Mouse (Mus musculus) hindbrain, embryonic 11.5 days (tissue): ENCODE measurements around the gene Dock4. TPM values are rescaled to one million over a fixed set of nuclear protein-coding genes. Genes with fewer than 3 reads are reported as not detected.

Source experiments
- ATAC-seq: fragments of 200-750 bp; cut with Nextera tagmentation; 2 replicates; pipeline ENCODE4 v1.8.0; 2017; ENCODE audit warnings: mild to moderate bottlenecking, moderate TSS enrichment, moderate library complexity; ENCODE audit not compliant: low FRiP score
- DNase-seq: peaks from one replicate; pipeline ENCODE4 v3.0.0-alpha.2; 2015; ENCODE audit warnings: low spot score
- H3K27ac ChIP-seq: fragments of 300-500 bp; sonication (generic); 2 replicates; pipeline ENCODE4 v1.5.1; 2014; ENCODE audit warnings: mild to moderate bottlenecking, low read depth, low read length
- H3K27me3 ChIP-seq: fragments of 300-500 bp; sonication (generic); 2 replicates; pipeline ENCODE4 v1.6.1; 2014; ENCODE audit warnings: mild to moderate bottlenecking, low read length, moderate library complexity, mixed read lengths; ENCODE audit not compliant: control insufficient read depth, insufficient read depth
- H3K36me3 ChIP-seq: fragments of 300-500 bp; sonication (generic); 2 replicates; pipeline ENCODE4 v1.6.1; 2014; ENCODE audit warnings: mild to moderate bottlenecking, low read length, moderate library complexity, mixed read lengths; ENCODE audit not compliant: control insufficient read depth, insufficient read depth
- H3K4me1 ChIP-seq: fragments of 300-500 bp; sonication (generic); replicated peaks from 2 replicates; pipeline ENCODE4 v1.6.1; 2014; ENCODE audit warnings: low read length, mixed read lengths; ENCODE audit not compliant: control insufficient read depth, insufficient read depth
- H3K4me2 ChIP-seq: fragments of 300-500 bp; sonication (generic); replicated peaks from 2 replicates; pipeline ENCODE4 v1.6.1; 2014; ENCODE audit warnings: mild to moderate bottlenecking, low read depth, low read length
- H3K4me3 ChIP-seq: fragments of 300-500 bp; sonication (generic); 2 replicates; pipeline ENCODE4 v1.5.1; 2014; ENCODE audit warnings: low read depth, low read length
- H3K9ac ChIP-seq: fragments of 300-500 bp; sonication (generic); 2 replicates; pipeline ENCODE4 v1.6.1; 2014; ENCODE audit warnings: low read depth, low read length
- H3K9me3 ChIP-seq: fragments of 300-500 bp; sonication (generic); 2 replicates; pipeline ENCODE4 v1.6.1; 2016; ENCODE audit warnings: low read length; ENCODE audit not compliant: control insufficient read depth
- WGBS: fragments of 180-500 bp; shearing (Covaris S2); extraction: QIAGEN DNeasy Blood & Tissue Kit; methylation state at CpG from one replicate; pipeline ENCODE4 v1.1.7; 2014; 5-methylcytosine and 5-hydroxymethylcytosine counted together
- polyA plus RNA-seq: library from polyadenylated mRNA; unstranded; fragments of >200 nt; fragmentation: Nextera tagmentation; extraction: Ambion mirVana; gene quantifications from 2 replicates; pipeline ENCODE4 v1.2.1, GENCODE M21; 2014

The Dock4 gene
- polyA plus RNA-seq, 1 experiment from 2014 or later: 29.4 TPM

DNA sequence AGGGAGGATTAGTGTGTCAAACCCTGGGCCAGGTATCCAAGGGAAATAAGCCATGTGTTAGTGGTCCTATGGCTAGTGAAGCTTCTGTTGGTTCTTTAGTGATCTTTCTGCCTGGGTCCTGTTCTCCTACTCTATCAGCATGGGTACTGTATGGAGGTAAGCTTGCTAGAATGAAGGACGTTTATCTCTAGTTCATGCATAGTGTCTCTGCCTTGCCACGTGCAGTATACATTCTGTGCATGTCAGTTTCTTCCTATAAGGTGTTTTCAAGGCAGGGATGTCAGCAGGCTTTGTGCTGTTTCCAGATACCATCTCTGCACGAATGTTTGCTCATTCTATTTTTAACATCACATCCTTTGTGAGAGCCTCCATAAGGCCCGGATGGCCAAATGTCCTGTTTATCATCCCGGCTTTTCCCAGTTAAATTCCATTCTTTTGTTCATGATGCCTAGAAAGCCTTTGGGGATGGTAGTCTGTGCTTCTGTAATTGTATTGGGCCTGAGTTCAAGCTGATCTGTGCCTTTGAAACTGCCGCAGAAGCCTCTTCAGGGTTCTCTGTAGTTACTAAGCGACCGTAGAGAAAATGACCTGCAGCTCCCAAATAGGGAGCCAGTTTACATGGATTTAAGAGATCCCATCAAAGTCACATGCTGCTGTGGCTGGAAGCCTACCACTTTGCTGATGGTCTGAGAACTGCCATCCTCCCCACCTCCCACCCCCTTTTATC is 66.1 kb downstream of the Dock4 start:
- ATAC-seq: peak; percentile 45
- no peak overlapping the region for H3K27ac ChIP-seq

DNA sequence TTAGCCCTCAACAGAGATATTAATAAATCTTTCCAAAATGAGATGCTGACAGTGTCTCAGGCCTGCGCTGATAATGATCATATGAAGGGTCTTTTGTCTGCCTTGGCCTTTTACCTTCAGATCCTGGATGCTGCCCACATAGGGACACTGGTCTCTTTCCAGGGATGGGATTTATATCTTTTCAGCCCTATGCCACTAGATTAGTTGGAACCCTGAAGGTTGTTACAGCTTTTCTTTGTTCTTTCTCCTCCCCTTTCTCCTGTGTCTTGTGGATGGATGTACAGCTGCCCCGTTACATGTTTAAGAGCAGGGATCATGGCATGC is 66.6 kb downstream of the Dock4 start:
- Histone ChIP-seq H3K27ac (no peak overlapping the region), H3K9me3 (no peaks in the 10 kb centered on the region), H3K9ac (no peak overlapping the region), H3K27me3 (no peaks in the 10 kb centered on the region), H3K36me3 (no peaks in the 10 kb centered on the region), H3K4me1 (no peaks in the 10 kb centered on the region), H3K4me3 (no peak overlapping the region), H3K4me2 (no peak overlapping the region)
- WGBS: 71% methylated on average over 2 of the region's 2 CpGs
- DNase-seq: no peak
- ATAC-seq: no peak; the same call in 1 of the 2 replicates

More for the DNA sequence above, 66.1 kb downstream of the Dock4 start:
- H3K27me3 ChIP-seq: no peaks in the 10 kb centered on the region
- H3K4me1 ChIP-seq: no peaks in the 10 kb centered on the region
- no peaks in the 10 kb centered on the region for H3K9me3 ChIP-seq
- H3K9ac ChIP-seq: no peak overlapping the region
- 50% methylated on average over 8 of the region's 8 CpGs for WGBS
- no peak overlapping the region for H3K4me2 ChIP-seq
- no peaks in the 10 kb centered on the region for H3K36me3 ChIP-seq
- no peak for DNase-seq
- H3K4me3 ChIP-seq: no peak overlapping the region

DNA sequence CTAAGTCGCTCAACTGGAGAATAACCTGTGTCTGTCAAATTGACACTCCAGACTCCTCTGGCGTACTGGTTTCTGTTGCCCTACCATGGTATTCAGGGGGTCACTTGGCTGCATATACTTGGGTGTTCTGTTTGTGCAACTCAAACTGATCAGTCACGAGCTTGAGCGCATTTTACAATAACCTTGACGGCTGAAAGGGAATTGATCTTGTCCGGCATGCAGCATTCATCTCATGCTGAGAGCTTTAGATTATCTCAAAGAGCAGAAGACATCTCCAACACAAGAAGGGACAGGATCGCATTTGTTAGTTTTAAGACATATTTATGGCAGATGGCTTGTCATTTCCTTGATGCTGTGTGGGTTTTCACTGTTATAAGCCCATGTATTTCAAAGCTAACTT is 67.2 kb downstream of the Dock4 start:
- WGBS: 51% methylated on average over 7 of the region's 7 CpGs
- Histone ChIP-seq H3K27me3 (no peaks in the 10 kb centered on the region), H3K36me3 (no peaks in the 10 kb centered on the region), H3K4me2 (no peak overlapping the region), H3K4me1 (no peaks in the 10 kb centered on the region), H3K9ac (no peak overlapping the region), H3K9me3 (no peaks in the 10 kb centered on the region), H3K4me3 (no peak overlapping the region), H3K27ac (no peak overlapping the region)
- ATAC-seq (no peak), DNase-seq (no peak)

DNA sequence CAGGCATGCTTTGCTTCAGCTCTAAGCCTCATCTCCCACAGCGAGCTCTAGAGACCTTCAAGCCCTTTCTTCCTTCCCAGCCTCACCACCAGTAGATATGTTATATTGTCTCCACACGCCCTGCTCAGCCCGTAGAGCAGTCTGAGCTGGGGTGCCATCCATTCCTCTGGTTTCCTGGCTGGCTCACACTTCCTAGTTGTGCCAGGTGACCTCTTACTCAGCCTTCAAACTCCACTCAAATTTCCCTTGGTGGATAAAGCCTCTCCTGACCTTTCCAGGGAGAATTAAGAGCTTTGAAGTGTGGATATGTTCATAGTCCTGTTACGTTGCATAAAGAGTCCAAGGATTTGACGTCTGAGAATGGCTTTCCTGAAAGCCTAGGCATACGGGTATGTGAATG is 68.3 kb downstream of the Dock4 start:
- Histone ChIP-seq H3K4me2 (no peak overlapping the region), H3K4me3 (no peak overlapping the region), H3K4me1 (no peaks in the 10 kb centered on the region), H3K36me3 (no peaks in the 10 kb centered on the region), H3K9me3 (no peaks in the 10 kb centered on the region), H3K27me3 (no peaks in the 10 kb centered on the region), H3K9ac (no peak overlapping the region), H3K27ac (no peak overlapping the region)
- ATAC-seq (no peak), DNase-seq (no peak)
- 86% methylated on average over 6 of the region's 6 CpGs for WGBS

DNA sequence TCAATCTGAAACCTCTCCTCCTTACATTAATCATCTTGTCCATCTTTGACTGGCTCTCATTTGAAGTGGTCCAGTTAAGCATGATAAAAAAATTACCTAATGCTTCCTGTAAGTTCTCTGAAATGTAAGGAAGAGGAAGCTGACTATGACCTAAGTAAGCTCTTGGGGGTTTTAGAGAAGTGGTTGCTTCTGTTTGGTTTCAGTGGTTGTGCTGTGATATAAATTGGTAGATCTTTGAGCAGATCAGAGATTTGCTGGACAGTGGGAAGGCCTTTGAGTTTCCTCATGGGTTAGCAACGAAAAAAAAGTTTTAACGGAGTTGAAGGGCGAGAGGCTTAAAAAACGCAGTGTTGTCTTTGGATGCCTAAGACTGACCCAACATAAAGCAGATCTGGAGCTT is 76.7 kb downstream of the Dock4 start:
- ATAC-seq: no peak
- H3K27ac ChIP-seq: no peak overlapping the region
- H3K36me3 ChIP-seq: no peaks in the 10 kb centered on the region
- no peaks in the 10 kb centered on the region for H3K4me1 ChIP-seq
- no peaks in the 10 kb centered on the region for H3K9me3 ChIP-seq
- H3K9ac ChIP-seq: no peak overlapping the region
- H3K4me3 ChIP-seq: no peak overlapping the region
- H3K4me2 ChIP-seq: no peak overlapping the region
- WGBS: 93% methylated on average over 4 of the region's 4 CpGs
- no peaks in the 10 kb centered on the region for H3K27me3 ChIP-seq
- no peak for DNase-seq

DNA sequence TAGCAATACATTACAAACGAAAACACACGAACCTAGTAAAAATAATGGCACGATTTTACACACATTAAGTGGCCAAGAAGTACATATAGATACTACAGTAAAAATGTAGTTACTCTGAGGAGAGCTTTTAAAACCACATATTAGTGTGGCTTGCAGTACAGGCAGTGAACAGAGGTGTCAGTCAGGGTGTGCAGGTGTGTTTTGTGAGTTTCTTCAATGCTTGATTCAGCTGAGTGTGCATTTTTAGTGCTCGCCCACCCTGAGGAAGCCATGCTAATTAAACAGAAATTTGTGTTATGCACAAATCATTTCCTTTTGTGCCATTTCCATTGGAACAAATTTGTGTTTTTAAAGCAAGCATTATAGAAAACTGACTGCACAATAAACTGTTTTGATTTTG is 77.3 kb downstream of the Dock4 start:
- Histone ChIP-seq H3K27ac (no peak overlapping the region), H3K9ac (no peak overlapping the region), H3K4me2 (no peak overlapping the region), H3K4me1 (no peaks in the 10 kb centered on the region), H3K36me3 (no peaks in the 10 kb centered on the region), H3K4me3 (no peak overlapping the region), H3K27me3 (no peaks in the 10 kb centered on the region), H3K9me3 (no peaks in the 10 kb centered on the region)
- no peak for ATAC-seq
- DNase-seq: no peak
- 89% methylated on average over 4 of the region's 4 CpGs for WGBS

DNA sequence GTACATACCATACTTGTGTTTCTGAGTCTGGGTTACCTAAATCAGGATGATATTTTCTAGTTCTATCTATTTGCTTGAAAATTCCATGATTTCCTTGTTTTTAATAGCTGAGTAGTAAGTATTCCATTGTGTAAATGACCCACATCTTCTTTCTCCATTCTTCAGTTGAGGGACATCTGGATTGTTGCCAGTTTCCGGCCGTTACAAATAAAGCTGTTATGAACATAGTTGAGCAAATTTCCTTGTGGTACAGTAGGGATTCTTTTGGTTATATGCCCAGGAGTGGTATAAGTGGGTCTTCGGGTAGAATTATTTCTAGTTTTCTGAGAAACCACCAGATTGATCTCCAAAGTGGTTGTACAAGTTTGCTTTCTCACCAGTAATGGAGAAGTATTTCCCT is 79.3 kb downstream of the Dock4 start:
- H3K27me3 ChIP-seq: no peaks in the 10 kb centered on the region
- ATAC-seq: no peak

DNA sequence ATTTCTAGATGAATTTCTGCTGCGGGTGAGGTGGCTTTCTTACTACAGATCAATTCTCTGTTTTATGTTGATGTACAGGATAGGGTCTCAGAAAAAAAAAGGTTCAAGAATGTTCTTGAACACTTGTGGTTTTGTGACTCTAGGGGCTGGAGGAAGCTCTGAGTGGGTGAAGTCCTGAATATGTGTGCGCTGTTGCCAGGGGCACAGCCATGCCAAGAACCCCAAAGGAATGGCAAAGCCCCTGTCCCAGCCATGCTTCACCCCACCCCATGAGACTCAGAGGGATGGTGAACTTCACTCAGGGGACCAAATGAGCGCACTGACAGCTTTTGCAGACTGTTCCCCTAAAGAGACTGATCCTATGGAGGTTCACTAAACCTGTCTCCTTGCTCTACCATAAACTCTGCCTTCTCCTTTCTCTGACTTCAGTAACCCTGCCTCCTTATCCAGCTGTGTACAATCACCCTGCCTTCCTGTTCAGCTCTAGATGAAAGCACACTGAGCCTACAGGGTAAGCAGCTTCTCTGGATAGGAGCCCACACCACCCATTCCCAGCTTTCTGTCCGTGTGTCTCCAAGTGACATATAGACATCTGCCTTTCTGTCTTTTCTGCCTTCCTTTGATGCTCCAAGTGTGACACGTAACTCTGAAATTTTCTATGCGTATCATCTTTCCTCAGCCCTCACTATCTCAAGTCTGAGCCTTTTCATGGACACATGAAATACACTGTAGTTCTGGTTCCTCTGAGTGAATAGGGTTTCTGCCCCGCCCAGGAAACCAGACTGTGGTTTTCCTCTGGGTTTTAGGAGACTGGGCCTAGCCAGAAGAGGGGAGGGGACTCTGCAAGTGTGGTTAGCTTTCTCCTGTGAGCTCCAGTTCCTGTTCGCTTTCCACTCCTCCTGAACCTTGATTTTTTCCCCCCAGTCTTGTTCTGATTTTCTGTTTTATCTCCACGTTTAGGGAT is 90.2 kb downstream of the Dock4 start:
- Histone ChIP-seq H3K9ac (no peak overlapping the region), H3K27me3 (no peaks in the 10 kb centered on the region), H3K27ac (no peak overlapping the region), H3K4me3 (no peak overlapping the region), H3K9me3 (no peaks in the 10 kb centered on the region), H3K4me2 (no peak overlapping the region), H3K36me3 (no peaks in the 10 kb centered on the region), H3K4me1 (no peaks in the 10 kb centered on the region)
- 84% methylated on average over 9 of the region's 9 CpGs for WGBS
- ATAC-seq (no peak), DNase-seq (no peak)

More for the DNA sequence above, 79.3 kb downstream of the Dock4 start:
- no peak overlapping the region for H3K4me2 ChIP-seq
- 93% methylated on average over 3 of the region's 3 CpGs for WGBS
- H3K9me3 ChIP-seq: no peaks in the 10 kb centered on the region
- H3K4me3 ChIP-seq: no peak overlapping the region
- no peaks in the 10 kb centered on the region for H3K36me3 ChIP-seq
- H3K4me1 ChIP-seq: no peaks in the 10 kb centered on the region
- no peak for DNase-seq
- no peak overlapping the region for H3K27ac ChIP-seq
- H3K9ac ChIP-seq: no peak overlapping the region

DNA sequence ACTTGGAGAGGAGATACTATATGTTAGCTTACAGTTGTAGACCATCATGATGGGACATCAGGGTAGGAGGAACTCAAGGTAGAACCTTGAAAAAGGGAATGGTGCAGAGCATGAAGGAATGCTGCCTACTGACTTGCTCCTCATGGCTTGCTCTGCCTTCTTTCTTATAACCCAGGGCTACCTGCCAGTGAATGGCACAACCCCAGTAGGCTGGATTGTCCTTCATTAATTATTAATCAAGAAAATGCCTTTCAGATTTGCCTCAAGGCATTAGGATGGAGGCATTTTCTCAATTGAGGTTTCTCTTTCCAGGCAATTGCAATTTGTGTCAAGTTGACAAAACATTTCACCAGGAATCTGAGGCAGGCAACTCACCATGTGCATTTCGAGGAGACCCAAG is 92.1 kb downstream of the Dock4 start:
- WGBS: 84% methylated on average over 1 of the region's 1 CpGs

More for the DNA sequence above, 92.1 kb downstream of the Dock4 start:
- Histone ChIP-seq H3K36me3 (no peaks in the 10 kb centered on the region), H3K4me1 (no peaks in the 10 kb centered on the region), H3K4me2 (no peak overlapping the region), H3K27ac (no peak overlapping the region), H3K9me3 (no peaks in the 10 kb centered on the region), H3K9ac (no peak overlapping the region), H3K27me3 (no peaks in the 10 kb centered on the region), H3K4me3 (no peak overlapping the region)
- no peak for ATAC-seq
- no peak for DNase-seq
